Mouse (Mus musculus) forebrain, embryonic 16.5 days (tissue): ENCODE results near the gene Sec16a. TPM values are rescaled to one million over a fixed set of nuclear protein-coding genes. Genes with fewer than 3 reads are reported as not detected.

Source experiments
- ATAC-seq: fragments of 200-750 bp; cut with Nextera tagmentation; 2 replicates; pipeline ENCODE4 v1.8.0; 2017; ENCODE audit warnings: mild to moderate bottlenecking, moderate library complexity
- H3K27ac ChIP-seq: fragments of 300-500 bp; sonication (generic); 2 replicates; pipeline ENCODE4 v1.5.1; 2014; ENCODE audit warnings: low read length, control low read depth
- H3K27me3 ChIP-seq: fragments of 300-500 bp; sonication (generic); replicated peaks from 2 replicates; pipeline ENCODE4 v1.6.1; 2014; ENCODE audit warnings: low read length; ENCODE audit not compliant: control insufficient read depth, insufficient read depth
- H3K36me3 ChIP-seq: fragments of 300-500 bp; sonication (generic); 2 replicates; pipeline ENCODE4 v1.6.1; 2014; ENCODE audit not compliant: control insufficient read depth, insufficient read depth
- H3K4me1 ChIP-seq: fragments of 300-500 bp; sonication (generic); replicated peaks from 2 replicates; pipeline ENCODE4 v1.6.1; 2014; ENCODE audit warnings: low read length; ENCODE audit not compliant: control insufficient read depth, insufficient read depth
- H3K4me2 ChIP-seq: fragments of 300-500 bp; sonication (generic); 2 replicates; pipeline ENCODE4 v1.6.1; 2014; ENCODE audit warnings: mild to moderate bottlenecking, low read length, control low read depth
- H3K4me3 ChIP-seq: fragments of 300-500 bp; sonication (generic); replicated peaks from 2 replicates; pipeline ENCODE4 v1.5.1; 2014; ENCODE audit warnings: mild to moderate bottlenecking, low read length, control low read depth
- H3K9ac ChIP-seq: fragments of 300-500 bp; sonication (generic); replicated peaks from 2 replicates; pipeline ENCODE4 v1.6.1; 2014; ENCODE audit warnings: low read depth, low read length, control low read depth
- H3K9me3 ChIP-seq: fragments of 300-500 bp; sonication (generic); 2 replicates; pipeline ENCODE4 v1.6.1; 2016; ENCODE audit warnings: low read length; ENCODE audit not compliant: control insufficient read depth
- WGBS: fragments of 180-500 bp; shearing (Covaris S2); extraction: QIAGEN DNeasy Blood & Tissue Kit; methylation state at CpG from one replicate; pipeline ENCODE4 v1.1.7; 2014; 5-methylcytosine and 5-hydroxymethylcytosine counted together
- polyA plus RNA-seq: library from polyadenylated mRNA; unstranded; fragments of >200 nt; fragmentation: Nextera tagmentation; extraction: Ambion mirVana; gene quantifications from 2 replicates; pipeline ENCODE4 v1.2.1, GENCODE M21; 2015

The Sec16a gene
- polyA plus RNA-seq, 1 experiment from 2014 or later: 21.5 TPM

DNA sequence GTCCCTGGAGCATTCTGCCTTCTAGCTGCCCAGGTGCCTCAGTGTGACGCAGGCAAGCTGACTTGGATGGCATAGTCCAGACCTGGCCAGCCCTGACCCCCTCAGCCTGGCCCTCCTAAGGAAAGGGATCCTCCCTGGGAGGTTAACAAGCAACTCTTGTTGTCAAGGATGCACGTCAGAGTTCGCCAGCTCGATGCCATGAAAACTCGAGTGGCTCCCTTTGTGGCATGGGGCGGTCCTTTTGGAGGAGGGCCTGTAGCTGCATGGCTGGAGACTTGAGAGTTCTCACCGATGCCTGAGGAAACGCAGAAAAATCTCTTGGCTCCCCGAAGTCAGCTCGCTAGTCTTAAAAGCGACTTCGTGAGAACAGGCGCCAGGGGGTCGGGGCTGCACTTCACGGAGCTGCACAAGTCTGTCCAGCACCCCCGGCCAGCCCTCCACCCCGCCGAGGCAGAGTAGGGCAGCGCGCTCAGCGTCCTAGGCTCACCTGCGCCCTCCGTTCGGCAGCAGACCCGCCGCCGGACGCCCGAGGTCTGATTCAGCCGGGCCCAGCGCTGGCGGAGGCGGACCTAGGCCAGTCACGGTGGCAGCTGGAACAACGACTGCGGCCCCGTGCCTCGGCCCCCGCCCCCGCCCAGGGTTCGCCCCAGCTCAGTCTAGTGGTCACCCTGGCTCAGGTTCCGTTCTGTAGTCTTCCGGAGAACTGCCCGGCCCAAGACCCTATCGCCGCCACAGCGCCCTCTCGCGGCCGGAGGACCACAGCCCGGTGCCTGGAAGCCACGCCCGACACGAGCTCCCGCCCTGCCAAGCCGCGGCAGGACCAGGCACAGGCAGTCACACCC is 36.3 kb downstream of the Sec16a start, which contains the start of gene Inpp5e:
Gene Inpp5e, minus strand, starts transcription at position 689 of the 842 bp plus-strand sequence.
- Histone ChIP-seq H3K4me2 (peak within 1 kb of the TSS; percentile 93), H3K9ac (peak within 1 kb of the TSS; percentile 92), H3K27ac (peak within 1 kb of the TSS; percentile 54), H3K9me3 (no peaks in the 10 kb centered on the region), H3K36me3 (peaks cover 6% of the 10 kb centered on the region), H3K27me3 (no peaks in the 10 kb centered on the region), H3K4me1 (peaks cover 35% of the 10 kb centered on the region), H3K4me3 (peak within 1 kb of the TSS; percentile 88)
- peak; percentile 94 for ATAC-seq
- under 1% methylated on average over 56 of the region's 57 CpGs for WGBS

DNA sequence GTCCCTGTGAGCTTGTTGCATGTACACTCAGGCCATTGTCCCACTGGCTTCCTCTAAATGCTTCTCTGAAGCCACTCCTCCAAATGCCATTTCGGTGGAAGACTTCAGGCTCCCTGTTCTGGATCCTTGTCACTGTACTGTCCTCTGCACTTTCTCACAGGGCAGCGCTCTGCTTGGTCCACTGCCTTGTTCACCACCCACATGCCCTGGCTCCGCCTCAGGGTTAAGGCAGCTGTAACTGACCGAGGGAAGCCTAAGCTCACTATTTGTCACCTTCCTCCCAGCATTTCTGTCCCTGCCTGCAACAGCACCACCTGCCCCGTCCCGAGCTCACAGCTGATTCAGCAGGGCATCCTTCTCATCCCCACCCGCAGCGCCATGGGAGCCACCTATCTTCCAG is 41.7 kb downstream of the Sec16a start:
- WGBS: 84% methylated on average over 8 of the region's 8 CpGs
- Histone ChIP-seq H3K36me3 (peaks cover 24% of the 10 kb centered on the region), H3K27me3 (no peaks in the 10 kb centered on the region), H3K9ac (no peak overlapping the region), H3K9me3 (no peaks in the 10 kb centered on the region), H3K4me1 (peaks cover 34% of the 10 kb centered on the region), H3K4me3 (no peak overlapping the region), H3K4me2 (no peak overlapping the region), H3K27ac (no peak overlapping the region)
- ATAC-seq: no peak

DNA sequence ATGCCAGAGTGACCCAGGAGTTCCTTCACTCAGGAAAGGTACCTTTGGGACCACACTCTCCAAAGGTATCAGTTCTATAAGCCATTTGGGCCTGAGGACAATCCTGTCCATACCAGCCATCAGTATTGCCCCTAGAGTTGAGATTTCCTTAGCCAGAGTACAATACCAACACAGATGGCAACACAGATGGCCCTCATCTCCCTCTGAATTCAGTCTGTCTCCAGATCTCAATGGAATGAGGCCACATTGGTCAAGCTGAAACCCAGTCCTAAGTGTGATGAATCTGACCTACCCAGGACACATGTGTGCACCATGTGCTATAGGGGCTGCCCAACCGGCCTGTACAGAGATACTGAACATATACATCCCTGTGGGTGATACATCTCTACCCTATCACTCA is 42.8 kb downstream of the Sec16a start:
- Histone ChIP-seq H3K36me3 (peaks cover 27% of the 10 kb centered on the region), H3K9ac (no peak overlapping the region), H3K27me3 (no peaks in the 10 kb centered on the region), H3K27ac (no peak overlapping the region), H3K4me2 (no peak overlapping the region), H3K9me3 (no peaks in the 10 kb centered on the region), H3K4me3 (no peak overlapping the region), H3K4me1 (peaks cover 23% of the 10 kb centered on the region)
- no peak for ATAC-seq
- 91% methylated on average over 1 of the region's 1 CpGs for WGBS

DNA sequence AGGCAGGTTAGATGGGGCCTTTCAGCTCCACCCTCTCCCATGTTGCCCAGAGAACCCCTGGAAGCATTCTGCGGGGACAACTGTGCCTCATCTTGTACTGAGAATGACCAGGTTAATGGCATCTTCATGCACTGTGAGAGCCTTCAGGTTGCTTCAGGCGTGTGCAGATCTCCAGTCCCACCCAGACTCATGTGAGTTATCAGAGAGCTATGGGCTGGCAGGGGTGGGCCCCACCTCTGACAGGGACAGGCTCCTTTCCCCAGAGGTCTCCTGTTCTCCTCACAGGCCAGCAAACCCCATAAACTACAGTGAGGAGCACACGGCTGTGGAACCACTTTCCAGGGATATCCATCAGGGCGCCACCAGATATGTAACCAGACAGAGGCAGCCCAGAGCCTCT is 44.0 kb downstream of the Sec16a start:
- Histone ChIP-seq H3K4me2 (no peak overlapping the region), H3K4me3 (no peak overlapping the region), H3K9me3 (no peaks in the 10 kb centered on the region), H3K4me1 (peaks cover 11% of the 10 kb centered on the region), H3K27ac (no peak overlapping the region), H3K27me3 (no peaks in the 10 kb centered on the region), H3K9ac (no peak overlapping the region), H3K36me3 (peaks cover 39% of the 10 kb centered on the region)
- no peak for ATAC-seq
- 85% methylated on average over 4 of the region's 4 CpGs for WGBS

DNA sequence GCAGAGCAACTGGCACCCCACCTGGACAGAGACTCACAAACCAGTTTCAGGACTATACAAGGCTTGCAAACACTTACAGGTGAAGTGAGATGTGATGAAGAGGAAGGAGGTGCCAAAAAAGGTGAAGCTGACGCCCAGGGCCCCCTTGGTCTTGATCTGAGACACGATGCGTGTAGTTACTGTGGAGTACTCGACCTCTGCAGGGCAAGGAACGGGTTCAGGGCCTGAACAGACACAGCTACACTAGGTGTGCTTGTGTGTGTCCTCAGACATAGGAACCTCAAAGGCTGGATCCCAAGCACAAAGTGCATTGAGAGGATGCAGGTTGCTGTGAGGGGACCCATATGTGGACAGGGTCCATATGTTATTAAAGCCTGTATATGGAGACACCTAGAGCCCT is 44.7 kb downstream of the Sec16a start:
- 88% methylated on average over 5 of the region's 5 CpGs for WGBS
- H3K36me3 ChIP-seq: peaks cover 47% of the 10 kb centered on the region
- H3K9me3 ChIP-seq: no peaks in the 10 kb centered on the region
- H3K4me1 ChIP-seq: peaks cover 4% of the 10 kb centered on the region
- ATAC-seq: no peak
- no peak overlapping the region for H3K27ac ChIP-seq
- no peak overlapping the region for H3K9ac ChIP-seq
- H3K4me3 ChIP-seq: no peak overlapping the region
- H3K4me2 ChIP-seq: no peak overlapping the region
- no peaks in the 10 kb centered on the region for H3K27me3 ChIP-seq

DNA sequence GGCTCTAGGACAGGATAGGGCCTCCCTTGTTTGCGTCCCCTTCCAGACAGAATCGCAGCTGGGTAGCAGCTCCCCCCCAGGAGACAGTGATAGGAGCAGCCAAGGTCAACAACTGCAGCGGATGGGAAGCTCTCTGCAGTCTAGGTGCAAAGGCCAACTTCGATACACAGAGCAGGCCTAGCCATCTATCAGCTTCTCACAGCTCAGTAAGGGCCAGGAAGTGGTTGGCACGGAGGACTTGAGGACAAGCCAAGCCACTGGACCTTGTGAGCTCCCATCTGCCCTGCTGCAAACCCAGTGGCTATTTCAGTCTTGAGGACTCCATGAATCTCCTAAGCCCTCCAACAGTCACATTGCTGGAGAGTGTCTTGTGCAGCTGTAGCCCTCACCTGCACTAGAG is 45.4 kb downstream of the Sec16a start:
- Histone ChIP-seq H3K4me1 (0 out of 2 replicates have a peak, but pooled peaks cover 4% of the 10 kb centered on the region), H3K27me3 (no peaks in the 10 kb centered on the region), H3K4me3 (no peak overlapping the region), H3K27ac (no peak overlapping the region), H3K36me3 (peaks cover 53% of the 10 kb centered on the region), H3K9ac (no peak overlapping the region), H3K4me2 (no peak overlapping the region), H3K9me3 (no peaks in the 10 kb centered on the region)
- ATAC-seq: no peak
- WGBS: 93% methylated on average over 5 of the region's 5 CpGs

DNA sequence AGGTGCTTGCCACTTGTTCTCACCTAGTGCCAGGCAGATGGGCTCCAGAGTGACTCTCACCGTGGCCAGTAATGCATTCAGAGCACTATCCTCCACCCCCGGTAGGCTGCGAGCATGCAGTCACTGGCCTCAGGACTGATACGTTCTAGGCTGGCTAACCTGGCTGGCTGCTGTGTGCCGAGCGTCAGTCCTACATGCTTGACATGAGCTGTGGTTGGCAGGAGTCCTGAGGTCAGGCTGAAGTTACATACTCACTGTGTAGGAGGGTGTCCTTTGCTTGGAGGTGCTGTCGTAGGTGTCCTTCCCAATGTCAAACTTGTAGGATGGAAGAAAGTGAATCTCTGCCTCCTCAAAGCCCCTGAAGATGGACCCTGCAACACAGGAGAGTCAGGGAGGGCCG is 46.0 kb downstream of the Sec16a start:
- H3K4me3 ChIP-seq: no peak overlapping the region
- H3K9ac ChIP-seq: no peak overlapping the region
- no peak overlapping the region for H3K27ac ChIP-seq
- no peaks in the 10 kb centered on the region for H3K9me3 ChIP-seq
- H3K27me3 ChIP-seq: no peaks in the 10 kb centered on the region
- 0 out of 2 replicates have a peak, but pooled peaks cover 4% of the 10 kb centered on the region for H3K4me1 ChIP-seq
- no peak for ATAC-seq
- peaks cover 57% of the 10 kb centered on the region for H3K36me3 ChIP-seq
- no peak overlapping the region for H3K4me2 ChIP-seq
- 92% methylated on average over 8 of the region's 8 CpGs for WGBS

DNA sequence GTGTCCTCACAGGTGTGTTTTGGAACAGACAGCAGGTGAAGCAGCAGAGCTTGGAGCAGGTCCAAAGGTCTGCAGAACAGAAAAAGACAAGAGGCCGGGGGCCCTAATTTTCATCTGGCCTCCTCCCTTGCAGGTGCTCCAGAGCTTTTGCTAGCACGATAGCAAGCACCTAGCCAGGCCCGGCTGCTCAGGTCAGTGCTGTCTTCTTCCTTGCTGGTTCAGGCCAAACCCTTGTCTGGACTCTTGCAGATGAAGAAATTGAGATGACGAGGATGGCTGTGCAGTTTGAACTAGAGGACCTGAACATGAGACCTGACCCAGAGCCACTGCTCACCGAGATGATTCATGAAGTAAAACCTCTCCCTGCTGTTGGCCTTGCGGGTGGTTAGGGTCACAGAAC is 53.4 kb downstream of the Sec16a start:
- ATAC-seq: no peak
- 94% methylated on average over 6 of the region's 6 CpGs for WGBS
- H3K36me3 ChIP-seq: peaks cover 52% of the 10 kb centered on the region

DNA sequence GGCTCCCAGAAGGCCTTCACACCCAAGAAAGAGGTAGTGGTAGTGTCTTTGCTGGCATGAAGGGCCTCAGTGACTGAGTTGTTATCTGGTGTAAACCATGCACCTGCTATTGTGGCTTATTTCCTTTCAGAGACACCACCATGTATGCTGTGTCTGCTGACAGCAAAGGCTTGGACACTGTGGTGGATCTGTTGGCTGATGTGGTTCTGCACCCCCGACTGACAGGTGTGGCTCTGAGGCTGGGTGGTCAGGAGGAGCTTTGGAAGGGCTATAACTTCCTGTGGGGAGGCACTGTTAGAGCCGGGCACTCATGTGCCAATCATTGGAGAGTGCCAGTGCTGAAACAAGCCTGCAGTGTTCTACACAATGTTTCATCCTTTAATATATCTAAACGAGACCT is 54.1 kb downstream of the Sec16a start:
- peaks cover 22% of the 10 kb centered on the region for H3K4me1 ChIP-seq
- no peaks in the 10 kb centered on the region for H3K27me3 ChIP-seq
- H3K36me3 ChIP-seq: peaks cover 47% of the 10 kb centered on the region
- H3K9me3 ChIP-seq: no peaks in the 10 kb centered on the region
- H3K4me2 ChIP-seq: no peak overlapping the region
- no peak for ATAC-seq
- H3K9ac ChIP-seq: no peak overlapping the region
- H3K4me3 ChIP-seq: no peak overlapping the region
- WGBS: 92% methylated on average over 3 of the region's 3 CpGs
- H3K27ac ChIP-seq: no peak overlapping the region

More for the DNA sequence above, 53.4 kb downstream of the Sec16a start:
- no peak overlapping the region for H3K27ac ChIP-seq
- H3K27me3 ChIP-seq: no peaks in the 10 kb centered on the region
- H3K4me2 ChIP-seq: no peak overlapping the region
- H3K4me3 ChIP-seq: no peak overlapping the region
- no peak overlapping the region for H3K9ac ChIP-seq
- no peaks in the 10 kb centered on the region for H3K9me3 ChIP-seq
- H3K4me1 ChIP-seq: peaks cover 22% of the 10 kb centered on the region
